Mouse (Mus musculus): Measurements from ENCODE around the gene D630045J12Rik. TPM values are rescaled to one million over a fixed set of nuclear protein-coding genes. Genes with fewer than 3 reads are reported as not detected.

Gene D630045J12Rik
- polyA plus RNA-seq, 2 experiments = 7.3 to 14.2 TPM

GRCm38 (mm10) chr6:38293708-38294107 is 39.9 kb upstream of the D630045J12Rik start:
- no peaks in the 10 kb centered on the region for H3K27me3 ChIP-seq (ENCODE audit: control insufficient read depth, insufficient read depth, low read length)
- H3K4me3 ChIP-seq (replicated peaks; ENCODE audit: low read length) = no peak overlapping the region
- 70% methylated on average over 3 of the region's 3 CpGs for WGBS
- TF ChIP-seq POLR2A (IDR thresholded peaks at IDR 0.05; ENCODE audit: borderline replicate concordance, extremely low read depth, insufficient read depth, insufficient read length) = no peak
- ATAC-seq (ENCODE audit: low FRiP score, low read depth) = no peak
- H3K9ac ChIP-seq (ENCODE audit: low read depth, low read length, severe bottlenecking) = no peak overlapping the region
- peaks cover 75% of the 10 kb centered on the region for H3K36me3 ChIP-seq (ENCODE audit: control insufficient read depth, insufficient read depth, low read length)
- no peak overlapping the region for H3K27ac ChIP-seq (replicated peaks; ENCODE audit: low read depth, low read length)
- DNase-seq (ENCODE audit: low spot score) = no peak
- H3K9me3 ChIP-seq (ENCODE audit: control insufficient read depth, low read length) = no peaks in the 10 kb centered on the region
- peaks cover 5% of the 10 kb centered on the region; the same call in 1 of the 2 replicates for H3K4me1 ChIP-seq (ENCODE audit: control insufficient read depth, insufficient read depth, low read length)
- H3K4me2 ChIP-seq (replicated peaks; ENCODE audit: low read depth, low read length, severe bottlenecking) = no peak overlapping the region

GRCm38 (mm10) chr6:38292871-38293646 is 39.2 kb upstream of the D630045J12Rik start:
- H3K27ac ChIP-seq (replicated peaks; ENCODE audit: low read depth, low read length) = no peak overlapping the region
- H3K4me1 ChIP-seq (ENCODE audit: control insufficient read depth, insufficient read depth, low read length) = peaks cover 5% of the 10 kb centered on the region; the same call in 1 of the 2 replicates
- DNase-seq (ENCODE audit: low spot score) = no peak
- TF ChIP-seq POLR2A (IDR thresholded peaks at IDR 0.05; ENCODE audit: borderline replicate concordance, extremely low read depth, insufficient read depth, insufficient read length) = no peak
- H3K27me3 ChIP-seq (ENCODE audit: control insufficient read depth, insufficient read depth, low read length) = no peaks in the 10 kb centered on the region
- no peak overlapping the region for H3K4me2 ChIP-seq (replicated peaks; ENCODE audit: low read depth, low read length, severe bottlenecking)
- H3K4me3 ChIP-seq (replicated peaks; ENCODE audit: low read length) = no peak overlapping the region
- H3K36me3 ChIP-seq (ENCODE audit: control insufficient read depth, insufficient read depth, low read length) = peaks cover 81% of the 10 kb centered on the region
- 53% methylated on average over 11 of the region's 11 CpGs for WGBS
- H3K9me3 ChIP-seq (ENCODE audit: control insufficient read depth, low read length) = no peaks in the 10 kb centered on the region
- ATAC-seq (ENCODE audit: low FRiP score, low read depth) = no peak
- no peak overlapping the region for H3K9ac ChIP-seq (ENCODE audit: low read depth, low read length, severe bottlenecking)

- peaks cover 52% of the 10 kb centered on the region for H3K36me3 ChIP-seq (ENCODE audit: control insufficient read depth, insufficient read depth, low read length)
- H3K9ac ChIP-seq (ENCODE audit: low read depth, low read length, severe bottlenecking) = no peak overlapping the region
- no peak overlapping the region for H3K4me3 ChIP-seq (replicated peaks; ENCODE audit: low read length)
- ATAC-seq (ENCODE audit: low FRiP score, low read depth) (no peak), DNase-seq (ENCODE audit: low spot score) (no peak)
- H3K27me3 ChIP-seq (ENCODE audit: control insufficient read depth, insufficient read depth, low read length) = no peaks in the 10 kb centered on the region
- no peak for TF ChIP-seq POLR2A (IDR thresholded peaks at IDR 0.05; ENCODE audit: borderline replicate concordance, extremely low read depth, insufficient read depth, insufficient read length)
- no peak overlapping the region for H3K4me2 ChIP-seq (replicated peaks; ENCODE audit: low read depth, low read length, severe bottlenecking)
- no peak overlapping the region for H3K27ac ChIP-seq (replicated peaks; ENCODE audit: low read depth, low read length)
- H3K9me3 ChIP-seq (ENCODE audit: control insufficient read depth, low read length) = peaks cover 9% of the 10 kb centered on the region; the same call in 1 of the 2 replicates
- WGBS = over 99% methylated on average over 19 of the region's 19 CpGs
- H3K4me1 ChIP-seq (ENCODE audit: control insufficient read depth, insufficient read depth, low read length) = no peaks in the 10 kb centered on the region
These were observed 30.6 kb upstream of the D630045J12Rik start for GRCm38 (mm10) chr6:38284422-38284821.

- Histone ChIP-seq H3K9me3 (ENCODE audit: control insufficient read depth, low read length) (no peaks in the 10 kb centered on the region), H3K36me3 (ENCODE audit: control insufficient read depth, insufficient read depth, low read length) (no peaks in the 10 kb centered on the region), H3K4me3 (replicated peaks; ENCODE audit: low read length) (no peak overlapping the region), H3K4me1 (ENCODE audit: control insufficient read depth, insufficient read depth, low read length) (no peaks in the 10 kb centered on the region), H3K4me2 (replicated peaks; ENCODE audit: low read depth, low read length, severe bottlenecking) (no peak overlapping the region), H3K9ac (ENCODE audit: low read depth, low read length, severe bottlenecking) (no peak overlapping the region), H3K27me3 (ENCODE audit: control insufficient read depth, insufficient read depth, low read length) (no peaks in the 10 kb centered on the region), H3K27ac (replicated peaks; ENCODE audit: low read depth, low read length) (no peak overlapping the region)
- DNase-seq (ENCODE audit: low spot score) (no peak), ATAC-seq (ENCODE audit: low FRiP score, low read depth) (no peak)
- TF ChIP-seq POLR2A (IDR thresholded peaks at IDR 0.05; ENCODE audit: borderline replicate concordance, extremely low read depth, insufficient read depth, insufficient read length) = no peak
- 74% methylated on average over 7 of the region's 7 CpGs for WGBS
These were observed 10.7 kb upstream of the D630045J12Rik start for GRCm38 (mm10) chr6:38264466-38264865.

- Histone ChIP-seq H3K9me3 (ENCODE audit: control insufficient read depth, low read length) (no peaks in the 10 kb centered on the region), H3K36me3 (ENCODE audit: control insufficient read depth, insufficient read depth, low read length) (no peaks in the 10 kb centered on the region), H3K9ac (ENCODE audit: low read depth, low read length, severe bottlenecking) (no peak overlapping the region), H3K27me3 (ENCODE audit: control insufficient read depth, insufficient read depth, low read length) (no peaks in the 10 kb centered on the region), H3K4me3 (replicated peaks; ENCODE audit: low read length) (no peak overlapping the region), H3K4me1 (ENCODE audit: control insufficient read depth, insufficient read depth, low read length) (no peaks in the 10 kb centered on the region), H3K4me2 (replicated peaks; ENCODE audit: low read depth, low read length, severe bottlenecking) (no peak overlapping the region), H3K27ac (replicated peaks; ENCODE audit: low read depth, low read length) (no peak overlapping the region)
- ATAC-seq (ENCODE audit: low FRiP score, low read depth) (no peak), DNase-seq (ENCODE audit: low spot score) (no peak)
- TF ChIP-seq POLR2A (IDR thresholded peaks at IDR 0.05; ENCODE audit: borderline replicate concordance, extremely low read depth, insufficient read depth, insufficient read length) = no peak
- WGBS = 70% methylated on average over 5 of the region's 5 CpGs
These were observed 9.8 kb upstream of the D630045J12Rik start for GRCm38 (mm10) chr6:38263393-38264159.
